Mouse (Mus musculus) testis, adult 2 months (tissue): ENCODE measurements at regions not wholly inside any gene's neighbourhood (a gene's known extent, or its start where the extent isn't known, plus 50 kb on each side); places are given as distances from the start of the nearest gene placed in this dataset.

Source experiments
- CTCF ChIP-seq: fragments of 200-500 bp; IDR thresholded peaks from 2 replicates; pipeline ENCODE4 v1.5.1; 2012; ENCODE audit warnings: low read depth, mild to moderate bottlenecking, inconsistent platforms, low read length, moderate library complexity; ENCODE audit not compliant: control insufficient read depth, insufficient read depth, insufficient replicate concordance
- POLR2A ChIP-seq: fragments of 200-500 bp; IDR thresholded peaks from 2 replicates; pipeline ENCODE4 v1.6.1; 2012; ENCODE audit warnings: low read depth, mild to moderate bottlenecking, inconsistent platforms, low read length, moderate library complexity; ENCODE audit not compliant: control insufficient read depth

DNA sequence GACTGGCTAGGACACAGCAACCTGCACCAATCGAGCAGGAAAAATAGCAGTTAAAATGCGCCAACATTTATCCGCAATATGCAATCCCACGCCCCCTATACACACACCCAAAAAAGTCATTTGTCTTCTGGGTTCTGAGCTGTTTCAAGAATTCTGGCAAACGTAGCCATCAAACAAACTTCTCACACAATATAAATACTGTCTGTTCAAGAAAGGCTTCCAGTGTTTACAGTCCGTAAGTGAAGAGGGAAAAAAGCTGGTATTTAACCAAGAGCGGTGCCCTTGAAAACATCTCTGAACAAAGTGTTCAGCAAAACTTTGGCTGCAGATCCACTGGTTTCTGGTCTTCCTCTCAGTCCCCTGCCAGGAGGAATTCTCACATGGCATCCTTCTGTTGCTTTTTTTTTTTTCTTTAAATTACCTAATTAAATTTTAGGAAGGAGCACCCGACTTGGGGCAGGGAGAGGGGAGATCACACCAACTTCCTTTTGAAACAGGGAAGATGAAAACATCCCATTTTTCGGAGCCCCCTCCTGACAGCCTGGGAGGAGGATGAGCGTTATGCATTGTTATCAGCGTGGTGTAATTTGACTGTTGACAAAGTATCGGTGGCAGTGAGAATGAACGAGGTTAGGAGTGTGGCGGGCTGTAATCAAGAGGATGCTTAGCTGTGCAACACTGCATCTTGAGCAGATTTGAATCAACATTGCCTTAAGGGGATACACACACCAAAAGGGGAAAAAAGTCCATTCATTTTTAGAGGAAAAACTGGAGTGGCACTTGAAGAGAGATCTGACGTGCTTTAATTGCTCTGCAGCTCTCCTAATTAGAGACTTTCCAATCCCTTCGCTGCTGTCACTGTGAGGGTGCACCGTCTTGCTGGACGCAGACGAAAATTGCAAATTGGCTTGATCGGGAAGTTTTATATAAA, 267.6 kb downstream of the Meis1 start:
- TF ChIP-seq CTCF: no peak
- no peak for TF ChIP-seq POLR2A
